Mouse (Mus musculus): ENCODE measurements around the gene Elobl.
"Not testable (repeated sequence)": the region's sequence is repeated elsewhere in the genome, so short reads cannot be mapped to it uniquely, and the experiment has no call there.

Elobl gene

DNA sequence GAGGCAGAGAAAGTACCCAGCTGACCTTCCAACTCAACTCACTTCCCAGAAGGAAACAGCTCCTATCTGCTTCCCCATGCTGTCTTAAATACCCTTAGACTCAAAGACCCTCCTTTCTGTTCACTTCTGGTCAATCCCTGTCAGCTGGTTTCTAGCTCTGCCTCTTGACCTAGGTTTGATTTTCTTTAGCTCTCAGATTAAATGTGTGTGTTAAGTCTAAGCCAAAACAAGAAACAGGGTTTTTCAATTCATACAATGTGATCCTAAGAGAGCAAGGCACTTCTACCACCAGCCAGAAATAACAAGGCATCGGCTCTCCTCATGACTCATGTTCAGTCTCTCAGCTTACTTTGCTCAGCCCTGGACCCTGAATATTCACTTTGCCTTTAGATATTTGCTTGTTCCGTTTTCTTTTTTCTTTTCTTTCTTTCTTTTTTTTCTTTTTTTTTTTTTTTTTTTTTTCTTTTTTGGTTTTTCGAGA, at the start of gene Elobl:
Gene Elobl, minus strand, starts transcription at position 51 of the 481 bp plus-strand sequence.
- no peak for DNase-seq (ENCODE audit: low read depth, low spot score)

DNA sequence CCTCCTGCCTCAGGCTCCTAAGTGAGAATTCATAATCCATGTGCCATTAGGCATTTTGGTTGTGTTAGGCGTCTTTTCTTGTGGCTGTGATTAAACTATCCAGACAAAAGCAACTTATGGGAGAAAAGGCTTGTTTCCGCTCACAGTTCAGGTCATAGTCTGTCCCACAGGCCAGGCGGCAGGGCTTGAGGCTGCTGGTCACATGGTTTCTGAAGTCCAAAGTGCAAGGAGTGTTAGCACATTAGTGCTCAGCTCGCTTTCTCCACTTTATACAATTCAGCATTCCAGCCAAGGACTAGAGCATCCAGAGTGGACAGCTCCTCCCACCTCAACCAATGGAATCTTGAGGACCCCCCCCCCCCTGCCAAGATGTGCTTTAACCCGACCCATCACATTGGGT, 45.5 kb upstream of the Elobl start:
- no peak for DNase-seq (ENCODE audit: low read depth, low spot score)

DNA sequence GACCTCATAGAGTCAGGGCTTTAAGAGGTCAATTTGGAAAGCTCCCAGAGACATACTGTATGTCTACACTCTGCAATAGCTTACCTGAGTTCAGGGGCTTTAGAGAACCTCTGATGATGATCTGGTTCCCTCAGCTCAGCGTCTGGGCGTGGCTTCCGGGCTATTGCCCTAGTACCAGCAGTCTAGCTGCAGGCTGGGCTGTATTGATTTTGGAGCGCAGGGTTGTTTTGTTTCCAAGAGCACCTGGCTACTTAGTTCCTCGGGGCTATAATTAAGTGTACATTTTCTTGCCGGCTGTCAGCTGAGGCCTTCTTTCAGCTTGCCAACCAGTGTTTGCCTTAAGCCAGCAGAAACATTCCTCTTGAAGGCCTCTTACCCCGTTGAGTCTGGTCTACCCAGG, 42.8 kb upstream of the Elobl start:
- DNase-seq (ENCODE audit: low read depth, low spot score) = no peak

DNA sequence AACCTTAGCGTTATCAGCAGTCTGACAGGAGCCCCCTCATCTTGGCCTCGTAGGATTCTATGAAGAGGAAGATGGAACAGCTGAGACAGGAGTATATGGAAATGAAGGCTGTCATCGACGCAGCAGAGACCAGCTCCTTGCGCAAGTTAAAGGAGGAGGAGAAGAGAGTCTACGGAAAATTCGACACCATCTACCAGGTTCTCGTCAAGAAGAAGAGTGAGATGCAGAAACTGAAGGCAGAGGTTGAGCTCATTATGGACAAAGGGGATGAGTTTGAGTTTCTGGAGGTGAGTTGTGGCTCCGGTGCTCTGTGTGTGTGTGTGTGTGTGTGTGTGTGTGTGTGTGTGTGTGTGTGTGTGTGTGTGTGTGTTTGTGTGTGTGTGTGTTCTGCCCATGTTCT, 42.3 kb upstream of the Elobl start:
- no peak for DNase-seq (ENCODE audit: low read depth, low spot score)

DNA sequence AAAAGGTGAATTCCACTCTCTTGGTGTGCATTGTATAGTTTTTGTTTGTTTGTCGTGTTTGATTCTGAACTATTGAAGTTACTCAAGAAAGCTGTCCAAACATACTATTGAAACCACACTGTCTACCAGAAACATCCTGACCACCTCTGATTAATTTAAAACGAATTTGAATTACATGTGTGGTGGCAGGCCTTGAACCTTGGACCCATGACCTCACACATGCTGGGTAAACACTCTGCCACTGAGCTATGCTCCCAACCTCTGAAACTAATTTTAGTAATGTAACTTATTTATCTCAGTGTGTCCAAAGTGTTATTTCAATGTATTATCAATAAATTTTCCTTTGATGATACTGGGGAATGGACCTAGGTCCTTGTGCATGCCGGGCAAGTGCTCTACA, 40.9 kb upstream of the Elobl start:
- DNase-seq (ENCODE audit: low read depth, low spot score) = no peak

DNA sequence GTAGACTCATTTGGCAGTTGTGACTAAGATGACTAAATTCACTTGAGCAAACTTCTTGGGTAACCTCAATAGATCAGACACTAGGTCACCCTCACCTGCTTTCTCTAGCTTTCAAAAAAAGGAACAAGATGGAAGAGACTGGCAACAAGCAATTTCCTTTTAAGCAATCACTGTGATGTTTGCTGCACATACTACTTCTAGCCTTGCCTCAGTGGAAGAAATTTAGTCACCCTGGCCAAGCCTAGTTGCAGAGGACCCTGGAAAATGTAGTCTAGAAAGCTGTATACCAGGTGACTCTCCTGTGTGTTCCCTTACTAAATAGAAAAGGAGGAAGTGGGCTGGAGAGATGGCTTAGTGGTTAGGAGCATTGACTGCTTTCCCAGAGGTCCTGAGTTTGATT, 39.7 kb upstream of the Elobl start:
- DNase-seq (ENCODE audit: low read depth, low spot score) = no peak

DNA sequence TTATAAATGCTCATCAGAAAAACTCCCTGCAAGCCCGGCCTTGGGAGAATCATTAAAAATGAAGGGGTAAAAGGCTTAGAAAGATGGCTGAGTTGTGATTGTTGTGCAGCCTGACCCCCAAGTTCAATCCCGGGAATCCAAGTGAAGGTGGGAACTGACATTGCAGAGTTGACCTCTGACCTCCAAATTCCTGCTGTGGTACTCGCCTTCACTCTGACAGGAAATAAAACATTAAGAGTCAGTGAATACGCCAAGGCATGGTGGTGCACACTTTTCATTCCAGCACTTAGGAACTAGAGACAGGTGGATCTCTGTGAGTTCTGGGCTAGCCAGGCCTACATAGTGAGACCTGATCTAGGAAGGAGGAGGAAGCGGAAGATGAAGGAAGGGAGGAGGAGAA, 38.7 kb upstream of the Elobl start:
- no peak for DNase-seq (ENCODE audit: low read depth, low spot score)

DNA sequence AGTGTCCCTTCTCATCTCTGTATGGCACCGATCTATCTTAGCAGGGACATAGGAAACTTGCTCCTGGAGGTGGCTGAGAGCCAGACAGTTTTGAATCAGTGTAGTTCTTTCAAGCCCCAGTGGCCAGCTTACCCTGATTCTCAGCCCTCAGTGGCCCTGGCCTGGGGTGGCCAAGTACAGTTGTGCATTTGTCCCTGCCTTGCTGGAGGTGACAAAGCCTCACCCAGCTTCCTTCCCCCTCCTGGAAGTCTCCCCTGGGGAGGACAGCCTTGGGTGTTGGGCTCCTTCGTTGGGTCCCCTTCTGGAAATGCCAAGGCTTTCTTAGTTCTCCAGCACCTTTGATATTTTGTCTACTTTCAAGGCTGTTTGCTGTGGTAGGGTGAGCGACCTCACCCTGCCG, 37.0 kb upstream of the Elobl start:
- DNase-seq (ENCODE audit: low read depth, low spot score) = no peak

DNA sequence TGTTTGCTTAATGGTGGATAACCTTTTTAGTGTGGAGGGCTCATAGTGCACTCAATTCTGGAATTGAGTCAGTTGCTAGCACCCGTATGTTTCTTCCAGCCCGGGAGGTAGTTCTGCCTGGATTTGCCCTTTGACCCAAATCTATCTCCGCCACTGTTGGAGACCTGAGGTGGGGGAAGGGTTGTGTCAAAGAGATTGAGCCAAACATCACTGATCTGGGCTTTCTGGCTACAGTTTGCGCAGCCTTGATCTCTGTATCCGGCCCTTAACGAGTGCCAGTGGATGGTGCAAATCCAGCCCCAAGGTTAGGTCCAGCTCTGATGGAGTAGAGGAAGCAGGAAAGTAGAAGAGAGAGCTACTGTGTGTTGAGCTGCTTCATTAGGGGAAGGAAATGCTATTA, 36.3 kb upstream of the Elobl start:
- peak; percentile 50 for DNase-seq (ENCODE audit: low read depth, low spot score)

DNA sequence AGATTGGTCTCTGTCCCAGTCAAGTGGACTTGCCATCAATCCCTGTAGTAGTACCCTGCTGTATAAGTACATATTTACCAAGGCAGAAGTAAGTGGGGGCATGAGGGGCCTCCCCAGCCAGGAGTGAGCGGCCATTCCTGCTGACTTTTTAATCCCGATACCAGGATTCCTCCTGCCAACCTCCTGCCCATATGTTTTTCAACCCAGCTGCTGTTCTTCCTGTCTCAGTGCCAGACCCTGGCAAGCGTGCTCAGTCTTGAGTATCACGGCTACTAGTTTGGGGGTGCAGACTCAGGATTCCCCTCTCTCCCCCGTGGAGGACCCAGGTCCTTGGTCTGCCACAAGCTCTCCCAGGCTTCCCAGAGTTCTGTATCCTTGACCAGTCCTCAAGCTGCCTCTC, 35.9 kb upstream of the Elobl start:
- DNase-seq (ENCODE audit: low read depth, low spot score) = no peak

DNA sequence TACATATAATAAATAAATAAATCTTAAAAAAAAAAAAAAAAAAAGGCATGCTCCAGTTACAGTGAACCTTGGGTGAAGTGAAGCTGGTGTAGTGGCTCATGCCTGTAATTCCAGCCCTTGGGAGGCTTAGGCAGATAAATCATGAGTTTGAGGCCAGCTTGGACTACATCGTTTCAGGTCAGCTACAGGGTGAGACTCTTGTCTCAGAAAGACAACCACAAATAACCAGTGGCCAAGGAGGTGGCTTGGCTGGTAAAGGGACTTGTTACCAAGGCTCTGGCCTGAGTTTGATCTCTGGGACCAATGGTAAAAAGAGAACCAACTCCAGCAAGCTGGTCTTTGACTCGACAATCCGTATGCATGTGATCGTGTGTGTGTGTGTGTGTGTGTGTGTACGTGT, 35.3 kb upstream of the Elobl start:
- no peak for DNase-seq (ENCODE audit: low read depth, low spot score)

DNA sequence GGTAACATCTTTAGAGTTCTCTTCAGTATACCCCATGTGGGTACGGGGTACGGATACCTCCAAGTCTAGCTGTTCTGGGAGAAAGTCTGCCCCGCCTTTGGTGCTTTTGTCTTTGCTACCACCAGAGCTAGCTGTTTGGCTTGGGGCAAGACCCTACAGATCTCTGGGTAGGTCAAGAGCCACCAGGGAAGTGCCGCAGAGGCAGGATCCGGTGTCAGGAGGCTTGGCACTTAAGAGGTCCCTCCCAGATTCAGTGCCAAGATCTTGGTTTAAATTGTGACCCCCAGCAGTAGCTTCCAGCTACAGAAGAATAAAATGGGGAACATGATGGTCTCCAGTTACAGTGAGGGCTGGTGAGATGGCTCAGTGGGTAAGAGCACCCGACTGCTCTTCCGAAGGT, 34.8 kb upstream of the Elobl start:
- peak; percentile 51 for DNase-seq (ENCODE audit: low read depth, low spot score)

DNA sequence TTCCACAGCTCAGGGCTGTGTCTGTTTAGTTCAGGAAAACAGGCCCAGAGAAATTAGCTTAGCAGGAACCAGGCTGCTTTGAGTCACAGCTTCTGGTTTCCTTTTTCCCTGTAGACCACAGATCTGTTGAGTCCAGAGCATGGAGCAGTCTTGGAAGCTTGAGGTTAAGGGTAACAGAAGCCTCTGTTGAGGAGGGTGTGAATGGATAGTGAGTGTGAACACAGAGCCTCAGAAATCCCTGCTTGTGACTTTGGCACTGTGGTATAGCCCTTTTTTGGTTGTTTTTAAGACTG, 33.7 kb upstream of the Elobl start:
- no peak for DNase-seq (ENCODE audit: low read depth, low spot score)

DNA sequence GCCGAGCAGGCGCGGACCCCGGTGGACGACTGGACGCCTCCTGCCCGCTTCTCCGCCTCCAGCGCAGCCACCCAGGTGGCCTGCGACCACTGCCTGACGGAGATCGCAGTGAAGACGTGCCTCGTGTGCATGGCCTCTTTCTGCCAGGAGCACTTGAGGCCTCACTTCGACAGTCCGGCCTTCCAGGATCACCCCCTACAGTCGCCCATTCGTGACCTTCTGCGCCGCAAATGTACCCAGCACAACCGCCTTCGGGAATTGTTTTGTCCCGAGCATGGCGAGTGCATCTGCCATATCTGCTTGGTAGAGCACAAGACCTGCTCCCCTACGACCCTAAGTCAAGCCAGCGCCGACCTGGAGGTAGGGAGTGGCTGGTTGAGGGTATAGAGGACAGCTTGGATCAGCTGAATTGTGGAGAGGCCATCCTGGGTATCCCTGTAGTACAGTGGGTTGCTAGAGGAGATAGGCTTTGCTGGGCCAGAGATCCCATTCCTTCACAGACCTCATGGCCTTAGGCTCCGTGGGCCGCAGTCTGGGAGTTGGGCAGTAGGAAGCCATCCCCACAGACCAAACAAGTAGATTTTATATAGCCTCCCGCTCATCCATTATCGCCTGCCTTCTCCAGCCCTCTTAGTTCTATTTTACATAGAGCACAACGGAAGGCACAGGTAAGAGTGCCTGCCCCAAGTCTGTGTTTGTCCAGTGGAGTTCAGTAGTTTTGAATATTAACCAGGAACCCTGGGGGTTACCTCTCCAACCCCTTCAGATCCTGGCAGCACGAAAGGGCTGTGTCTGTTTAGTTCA, 33.2 kb upstream of the Elobl start:
- DNase-seq (ENCODE audit: low read depth, low spot score) = no peak

DNA sequence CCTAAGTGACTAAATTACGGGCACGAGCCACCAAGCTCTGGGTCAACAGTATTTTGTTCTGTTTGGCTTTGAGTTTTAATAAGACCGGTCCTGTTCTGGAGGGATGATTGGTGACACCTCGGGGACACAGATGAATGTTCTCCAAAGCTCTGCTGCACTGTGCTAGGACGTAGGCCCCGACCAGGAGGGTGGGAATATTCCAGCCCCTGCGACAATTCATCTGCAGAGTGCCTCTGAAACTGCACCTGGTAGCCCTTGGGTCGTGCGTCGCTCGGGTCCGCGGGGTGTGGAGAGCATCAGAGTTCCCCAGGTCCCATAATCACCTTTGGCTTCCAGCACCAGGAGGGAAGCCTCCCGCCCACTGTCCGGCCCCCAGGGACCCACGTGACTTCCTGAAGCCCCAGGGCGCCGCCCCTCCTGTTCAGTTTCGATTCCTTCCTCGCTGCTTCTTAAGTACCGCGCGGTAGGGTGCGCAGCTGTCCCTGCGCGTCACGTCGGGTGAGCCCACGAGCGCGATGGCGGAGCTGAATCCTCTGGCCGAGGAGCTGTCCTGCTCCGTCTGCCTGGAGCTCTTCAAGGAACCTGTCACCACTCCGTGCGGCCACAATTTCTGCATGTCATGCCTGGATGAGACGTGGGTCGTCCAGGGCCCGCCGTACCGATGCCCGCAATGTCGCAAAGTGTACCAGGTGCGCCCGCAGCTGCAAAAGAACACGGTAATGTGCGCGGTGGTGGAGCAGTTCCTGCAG, 32.4 kb upstream of the Elobl start, which contains the start of gene Trim25:
Gene Trim25, plus strand, starts transcription at position 403 of the 749 bp plus-strand sequence.
- DNase-seq (ENCODE audit: low read depth, low spot score) = peak; percentile 99

DNA sequence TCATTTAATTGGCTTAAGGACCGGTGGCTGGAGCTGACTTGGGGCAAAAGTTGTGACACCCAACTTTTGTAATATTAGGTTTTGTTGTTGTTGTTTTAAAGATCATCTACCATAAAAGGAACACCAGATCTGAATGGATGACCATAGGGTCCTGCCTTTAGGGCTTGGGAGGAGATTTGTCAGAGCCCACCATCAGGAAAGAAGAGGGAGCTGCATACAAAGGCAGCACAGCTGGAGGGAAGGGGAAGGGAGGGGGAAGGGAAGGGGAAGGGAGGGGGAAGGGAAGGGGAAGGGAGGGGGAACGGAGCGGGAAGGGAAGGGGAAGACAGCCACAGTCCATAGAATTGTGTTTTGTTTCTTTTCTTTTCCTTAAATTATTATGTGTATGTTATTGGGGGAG, 31.7 kb upstream of the Elobl start:
- DNase-seq (ENCODE audit: low read depth, low spot score) = no peak

DNA sequence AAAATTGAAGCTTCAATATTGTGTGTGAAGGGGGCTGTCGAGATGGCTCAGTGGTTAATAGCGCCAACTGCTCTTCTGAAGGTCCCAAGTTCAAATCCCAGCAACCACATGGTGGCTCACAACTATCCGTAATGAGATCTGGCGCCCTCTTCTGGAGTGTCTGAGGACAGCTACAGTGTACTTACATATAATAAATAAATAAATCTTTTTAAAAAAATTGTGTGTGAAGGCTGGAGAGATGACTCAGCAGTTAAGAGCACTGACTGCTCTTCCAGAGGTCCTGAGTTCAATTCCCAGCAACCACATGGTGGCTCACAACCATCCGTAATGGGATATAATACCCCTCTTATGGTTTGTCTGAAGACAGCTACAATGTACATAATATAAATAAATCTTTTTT, 30.6 kb upstream of the Elobl start:
- not testable (repeated sequence) for DNase-seq (ENCODE audit: low read depth, low spot score)

DNA sequence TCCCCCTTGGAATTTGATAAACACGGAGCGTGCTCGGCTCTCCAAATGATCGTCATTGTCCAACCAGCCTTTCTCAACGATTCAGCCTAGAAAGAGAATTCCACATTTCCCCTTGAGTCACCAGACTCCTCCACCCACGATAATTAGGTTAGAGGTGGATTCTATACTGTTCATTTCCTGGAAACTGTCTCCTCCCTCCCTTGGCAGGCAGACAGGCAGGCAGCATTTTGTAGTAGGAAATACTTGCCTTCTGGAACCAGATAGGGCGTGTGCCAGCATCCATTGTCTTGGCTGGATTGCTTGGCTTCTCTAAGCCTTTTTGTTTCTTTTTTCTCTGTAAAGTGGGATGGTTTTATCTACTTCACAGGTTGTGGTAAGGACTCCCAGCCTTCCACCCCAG, 29.7 kb upstream of the Elobl start:
- peak; percentile 92 for DNase-seq (ENCODE audit: low read depth, low spot score)

DNA sequence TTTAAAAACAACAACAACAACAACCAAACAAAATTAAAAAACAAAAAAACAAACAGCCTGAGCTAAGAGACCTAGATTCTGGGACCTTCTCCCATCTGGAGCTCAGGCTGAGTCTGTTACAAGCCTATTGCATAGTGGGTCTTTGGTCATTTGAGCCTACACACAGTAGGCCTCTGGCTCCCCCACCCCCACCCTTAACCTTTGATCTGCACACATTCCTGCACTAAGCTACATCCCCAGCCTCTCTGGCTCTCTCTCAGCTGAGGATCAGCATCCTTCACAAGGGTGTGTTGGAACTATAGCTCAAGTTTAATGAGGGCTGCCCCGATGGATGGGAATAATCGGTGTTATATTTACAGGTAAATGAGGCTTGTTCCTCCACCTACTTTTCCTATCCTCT, 28.9 kb upstream of the Elobl start:
- peak; percentile 87 for DNase-seq (ENCODE audit: low read depth, low spot score)

DNA sequence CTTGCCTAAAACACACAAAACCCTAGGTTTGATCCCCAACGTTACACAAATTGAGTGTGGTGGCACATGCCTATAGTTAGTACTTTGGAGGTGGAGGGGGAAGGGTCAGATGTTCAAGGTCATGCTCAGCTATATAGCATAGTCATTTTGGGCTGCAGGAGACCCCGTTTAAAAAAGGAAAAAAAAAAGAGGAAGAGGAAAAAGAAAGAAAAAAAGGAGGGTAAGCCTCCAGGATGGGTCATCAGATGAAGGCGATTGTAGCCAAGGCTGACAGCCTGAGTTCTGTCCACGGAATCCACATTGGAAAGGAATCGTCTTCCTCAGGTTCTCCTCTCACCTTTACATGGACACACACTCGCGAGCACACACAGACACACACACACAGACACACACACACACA, 27.8 kb upstream of the Elobl start:
- DNase-seq (ENCODE audit: low read depth, low spot score) = no peak

DNA sequence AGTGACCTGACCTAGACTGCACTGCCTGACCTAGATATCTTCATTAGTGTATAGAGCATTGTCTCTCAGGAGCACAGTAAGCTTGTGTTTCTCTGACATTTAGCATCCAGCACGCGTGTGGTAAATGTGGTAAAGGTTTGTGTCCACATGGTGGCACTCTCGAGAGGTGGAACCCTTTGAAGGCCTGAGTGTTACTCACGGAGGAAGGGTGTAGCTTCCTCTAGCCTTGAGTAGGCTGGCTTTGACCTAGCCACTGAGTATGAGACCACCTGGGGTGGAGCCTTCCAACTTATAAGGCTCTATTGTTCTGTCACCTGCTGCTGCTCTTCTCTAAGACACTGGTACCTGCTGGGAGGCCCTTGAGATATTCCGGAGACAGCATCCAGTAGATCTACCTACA, 26.9 kb upstream of the Elobl start:
- DNase-seq (ENCODE audit: low read depth, low spot score) = peak; percentile 98

DNA sequence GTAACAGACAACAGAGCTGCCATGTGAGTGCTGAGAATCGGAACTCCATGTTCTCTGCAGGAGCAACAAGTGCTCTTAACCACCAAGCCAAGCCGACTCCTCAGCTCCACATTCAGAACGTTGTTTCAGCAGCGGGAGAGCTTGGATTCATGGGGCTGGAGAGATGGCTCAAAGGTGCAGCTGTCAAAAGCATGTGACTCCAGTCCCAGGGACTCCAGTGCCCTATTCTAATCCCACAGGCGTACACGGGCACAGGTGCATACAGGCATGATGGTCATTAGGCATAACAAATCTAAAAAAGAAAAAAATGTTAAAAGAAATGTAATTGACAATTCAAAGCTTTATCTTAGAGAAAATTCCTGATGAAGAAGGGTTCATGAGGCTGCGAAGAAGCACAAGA, 26.5 kb upstream of the Elobl start:
- no peak for DNase-seq (ENCODE audit: low read depth, low spot score)

DNA sequence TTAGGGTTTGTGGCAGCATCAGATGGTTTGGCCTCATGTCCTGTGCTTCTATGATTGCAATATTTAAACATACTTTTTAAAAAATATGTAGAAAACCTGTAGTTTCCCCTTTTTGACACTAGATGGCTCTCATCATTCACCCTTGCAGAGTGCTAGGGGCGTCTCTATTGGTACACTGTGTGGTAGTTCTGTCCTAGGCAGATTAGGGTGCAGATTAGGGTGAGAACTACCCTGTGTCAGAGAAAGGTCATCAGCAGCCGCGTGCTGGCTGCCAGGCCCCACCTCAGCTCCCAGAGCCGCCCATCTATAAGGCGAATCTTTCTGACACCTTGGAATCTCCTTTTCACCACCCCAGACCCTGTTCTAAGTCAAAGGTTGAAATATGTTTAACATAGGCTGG, 22.8 kb upstream of the Elobl start:
- peak; percentile 89 for DNase-seq (ENCODE audit: low read depth, low spot score)
